Mouse (Mus musculus) activated CD4-positive, CD25-positive, alpha-beta regulatory T cell, adult 4 months (primary cell): Measurements from ENCODE around the gene Map7d3. TPM values are rescaled to one million over a fixed set of nuclear protein-coding genes. Genes with fewer than 3 reads are reported as not detected.

ENCODE experiments used
- ATAC-seq: one replicate; pipeline ENCODE4 v1.8.0; 2017
- polyA plus RNA-seq, 2 experiments: library from polyadenylated mRNA; unstranded; fragments of 100-300 nt; shearing (Covaris generic); gene quantifications; one replicate each; pipeline ENCODE4 v1.2.1; 2017

The Map7d3 gene
- polyA plus RNA-seq: under 1 TPM; 0.33 TPM

- no peak for ATAC-seq
Observed at GRCm38 (mm10) chrX:56821765-56822603, at the start of gene Map7d3. Gene Map7d3 (minus strand): TSS chrX:56822326.

GRCm38 (mm10) chrX:56869863-56870262 lies 47.7 kb upstream of the Map7d3 start, which contains the start of gene Adgrg4:
Gene Adgrg4 (plus strand): TSS chrX:56870163.
- ATAC-seq: no peak

- ATAC-seq: no peak
Observed at GRCm38 (mm10) chrX:56841255-56841654, 19.1 kb upstream of the Map7d3 start.

- no peak for ATAC-seq
Observed at GRCm38 (mm10) chrX:56839369-56839768, 17.2 kb upstream of the Map7d3 start.

- ATAC-seq: no peak
Observed at GRCm38 (mm10) chrX:56835842-56836241, 13.7 kb upstream of the Map7d3 start.

GRCm38 (mm10) chrX:56827492-56827891 lies 5.4 kb upstream of the Map7d3 start:
- ATAC-seq: no peak

- ATAC-seq: no peak
Observed at GRCm38 (mm10) chrX:56791268-56791667, 30.9 kb downstream of the Map7d3 start.

- ATAC-seq: no peak
Observed at GRCm38 (mm10) chrX:56790591-56790990, 31.5 kb downstream of the Map7d3 start.

GRCm38 (mm10) chrX:56787486-56787885 lies 34.6 kb downstream of the Map7d3 start:
- ATAC-seq: no peak

- ATAC-seq: no peak
Observed at GRCm38 (mm10) chrX:56786281-56787061, 35.7 kb downstream of the Map7d3 start.

- ATAC-seq: no peak
Observed at GRCm38 (mm10) chrX:56773329-56773728, 48.8 kb downstream of the Map7d3 start.

- no peak for ATAC-seq
Observed at GRCm38 (mm10) chrX:56771751-56772150, 50.4 kb downstream of the Map7d3 start.

GRCm38 (mm10) chrX:56769838-56770237 lies 52.3 kb downstream of the Map7d3 start:
- ATAC-seq: no peak

- no peak for ATAC-seq
Observed at GRCm38 (mm10) chrX:56760257-56760760, 61.8 kb downstream of the Map7d3 start.

GRCm38 (mm10) chrX:56756352-56756751 lies 65.8 kb downstream of the Map7d3 start:
- ATAC-seq: no peak

GRCm38 (mm10) chrX:56755646-56756045 lies 66.5 kb downstream of the Map7d3 start:
- ATAC-seq: no peak

- no peak for ATAC-seq
Observed at GRCm38 (mm10) chrX:56753317-56754289, 68.5 kb downstream of the Map7d3 start.

GRCm38 (mm10) chrX:56752144-56752543 lies 70.0 kb downstream of the Map7d3 start:
- no peak for ATAC-seq

GRCm38 (mm10) chrX:56751536-56751935 lies 70.6 kb downstream of the Map7d3 start:
- ATAC-seq: no peak
